Mouse (Mus musculus) E14TG2a.4 (cell line): ENCODE results near the gene Ankrd28.

Experiments used
- CTCF ChIP-seq: conservative IDR thresholded peaks from 2 replicates; pipeline ENCODE4 v1.5.1; 2014; ENCODE audit warnings: low read length
- NANOG ChIP-seq: IDR thresholded peaks from 2 replicates; pipeline ENCODE4 v1.6.1; 2014; ENCODE audit warnings: borderline replicate concordance, low read length, mixed read lengths
- POU5F1 ChIP-seq: IDR thresholded peaks from 2 replicates; pipeline ENCODE4 v1.6.1; 2014; ENCODE audit warnings: low read length, borderline replicate concordance

- no peak for TF ChIP-seq CTCF
- no peak for TF ChIP-seq NANOG
- no peak for TF ChIP-seq POU5F1
These were observed 146.0 kb downstream of the Ankrd28 start for GRCm38 (mm10) chr14:31684343-31685040.
